Comparison of ENCODE assay signal across 9 mouse cellular contexts in genomic region chr5:57868702-57869101, GRCm38 (mm10).
DNase-seq lines count a peak whose midpoint lies in the region; ATAC-seq lines count a peak whose summit lies in the region.
"Had no signal": no experiment of that assay in that cellular context is flagged by ENCODE, and none has a peak within 500 bp of the region (broad histone marks: within the 10 kb centered on the region; RNA-seq: fewer than 3 reads in every experiment).

No protein-coding gene starts in this region.

- peak; percentile 5 for DNase-seq in kidney, adult 9 months
- no peak for DNase-seq in kidney, adult 11 months
- DNase-seq in NIH3T3 (ENCODE audit: low read depth), result peak; percentile 26
- DNase-seq in embryo, embryonic 9.5 days (ENCODE audit: extremely low spot score), result peak; percentile 5
- no peak for DNase-seq in natural killer cell, adult 2 months (ENCODE audit: low spot score in 2 of 2)
- DNase-seq in adrenal gland, postnatal 25 days, result no peak
- no peak for DNase-seq in frontal cortex, adult 2 months (ENCODE audit: extremely low spot score in 1 of 2, low spot score in 1 of 2)

- H3K4me1 ChIP-seq in limb, embryonic 12.5 days (replicated peaks), result peaks cover 15% of the 10 kb centered on the region
- H3K4me1 ChIP-seq: forebrain, embryonic 13.5 days had no signal

- H3K4me2 ChIP-seq in limb, embryonic 12.5 days, result peak overlapping the region; percentile 18
- H3K4me2 ChIP-seq: forebrain, embryonic 13.5 days had no signal

- H3K27ac ChIP-seq in limb, embryonic 12.5 days, result peak overlapping the region; percentile 70; the same call in 1 of the 2 replicates
- H3K27ac ChIP-seq: forebrain, embryonic 13.5 days had no signal

- no peak overlapping the region for H3K4me3 ChIP-seq in limb, embryonic 12.5 days (replicated peaks)
- H3K4me3 ChIP-seq: forebrain, embryonic 13.5 days had no signal

- no peaks in the 10 kb centered on the region for H3K27me3 ChIP-seq in limb, embryonic 12.5 days
- H3K27me3 ChIP-seq: forebrain, embryonic 13.5 days had no signal

- no peaks in the 10 kb centered on the region for H3K9me3 ChIP-seq in limb, embryonic 12.5 days
- H3K9me3 ChIP-seq: forebrain, embryonic 13.5 days had no signal

- WGBS in limb, embryonic 12.5 days, result 22% methylated on average over 4 of the region's 4 CpGs

- no peak overlapping the region for H3K9ac ChIP-seq in limb, embryonic 12.5 days (replicated peaks)
- H3K9ac ChIP-seq: forebrain, embryonic 13.5 days had no signal

- H3K36me3 ChIP-seq in limb, embryonic 12.5 days, result no peaks in the 10 kb centered on the region

- no peak for ATAC-seq in limb, embryonic 12.5 days (ENCODE audit: insufficient number of reproducible peaks, insufficient read depth, low FRiP score, low TSS enrichment, low read depth)
- ATAC-seq: forebrain, embryonic 13.5 days had no signal

Comparison
In these comparisons a context has a peak if more than half of its experiments do, and no peak if none do; other contexts are left out.
1. DNase-seq: peak in kidney, adult 9 months (single experiment), NIH3T3 (single experiment) and embryo, embryonic 9.5 days (single experiment); none in kidney, adult 11 months (single experiment), natural killer cell, adult 2 months (0 of 2), adrenal gland, postnatal 25 days (single experiment) and frontal cortex, adult 2 months (0 of 2).